Mouse (Mus musculus) duodenum, adult 2 months (tissue): ENCODE data around the gene 4921511M17Rik. TPM values are rescaled to one million over a fixed set of nuclear protein-coding genes. Genes with fewer than 3 reads are reported as not detected.

ENCODE experiments used
- polyA plus RNA-seq: library from polyadenylated mRNA; depleted of rRNA; stranded (reverse); fragments of >200 nt; gene quantifications from 2 replicates; pipeline ENCODE4 v1.2.3, GENCODE M21; 2012; ENCODE audit warnings: low replicate concordance; rRNA removed

4921511M17Rik gene
- polyA plus RNA-seq = not detected in 2 replicates

GRCm38 (mm10) chrX:154033727-154034126, at the start of gene 4921511M17Rik:
TSS of gene 4921511M17Rik (minus strand) at chrX:154033827.

GRCm38 (mm10) chrX:154054939-154055338, 21.3 kb upstream of the 4921511M17Rik start, which contains the start of gene Gm10057:
TSS of gene Gm10057 (minus strand) at chrX:154055039.

GRCm38 (mm10) chrX:154012540-154012939, 21.1 kb downstream of the 4921511M17Rik start, which contains the start of gene Samt1:
TSS of gene Samt1 (minus strand) at chrX:154012640.

Other genes starting within 250 kb of the 4921511M17Rik start
- gene Spin2c, start 201.6 kb downstream of the 4921511M17Rik start, polyA plus RNA-seq = 0.09 TPM in 1 of 2 replicates, not detected in the other
- not detected in 2 replicates for gene Samt1, start 21.2 kb downstream of the 4921511M17Rik start, polyA plus RNA-seq
- gene Gm10057, start 21.2 kb upstream of the 4921511M17Rik start, polyA plus RNA-seq = not detected in 2 replicates
- gene Gm15140, start 86.9 kb upstream of the 4921511M17Rik start, polyA plus RNA-seq = not detected in 2 replicates